Mouse (Mus musculus): ENCODE measurements at regions not wholly inside any gene's neighbourhood (a gene's known extent, or its start where the extent isn't known, plus 50 kb on each side); places are given as distances from the start of the nearest gene placed in this dataset.

GRCm38 (mm10) chr8:10713515-10714042 lies 294.7 kb downstream of the Irs2 start:
- no peak for DNase-seq (ENCODE audit: low read depth)

GRCm38 (mm10) chr8:10712118-10712689 lies 296.1 kb downstream of the Irs2 start:
- no peak for DNase-seq (ENCODE audit: low read depth)

DNA sequence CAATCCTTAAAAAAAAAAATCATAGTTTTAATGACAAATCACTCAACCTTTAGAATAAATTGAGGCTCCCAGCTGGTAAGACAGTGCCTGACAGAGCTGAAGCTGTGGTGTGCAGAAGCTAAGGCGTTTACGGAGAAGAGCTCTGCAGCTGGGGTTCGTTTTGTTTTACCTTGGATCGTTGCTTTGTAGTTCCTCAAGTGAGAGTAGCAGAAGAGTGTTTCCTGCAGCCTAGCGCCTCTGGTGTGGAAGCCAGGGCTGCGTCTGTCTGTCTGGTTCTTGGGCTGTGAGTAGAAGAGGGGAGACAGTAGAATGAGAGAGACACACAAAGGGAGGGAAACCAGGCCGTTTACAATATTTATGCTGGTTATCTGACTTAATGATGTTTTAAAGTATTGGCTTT lies 296.8 kb downstream of the Irs2 start:
- no peak for DNase-seq (ENCODE audit: low read depth)

- no peak for DNase-seq (ENCODE audit: low read depth)
Measured at GRCm38 (mm10) chr8:10708509-10708908, 299.7 kb downstream of the Irs2 start.

DNA sequence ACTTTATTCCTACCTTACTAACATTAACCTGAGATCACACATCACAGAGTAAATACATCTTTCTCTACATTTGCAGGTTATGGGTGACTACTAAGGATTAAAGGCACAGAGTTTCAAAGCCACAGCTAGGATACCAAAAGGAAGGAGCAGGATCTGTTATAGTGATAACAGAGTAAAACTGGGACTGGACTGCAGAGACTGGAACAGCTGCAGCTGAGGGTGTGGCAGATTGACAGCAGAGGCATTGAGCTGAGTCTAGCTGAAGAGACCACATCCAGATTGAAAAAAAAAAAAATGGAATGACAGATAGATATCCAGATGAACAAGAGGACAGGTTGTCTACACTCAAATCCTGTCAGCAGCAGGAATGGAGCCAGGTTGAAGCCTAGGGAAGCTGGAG lies 301.1 kb downstream of the Irs2 start:
- DNase-seq (ENCODE audit: low read depth), result no peak

GRCm38 (mm10) chr8:10705909-10706308 lies 302.3 kb downstream of the Irs2 start:
- no peak for DNase-seq (ENCODE audit: low read depth)

DNA sequence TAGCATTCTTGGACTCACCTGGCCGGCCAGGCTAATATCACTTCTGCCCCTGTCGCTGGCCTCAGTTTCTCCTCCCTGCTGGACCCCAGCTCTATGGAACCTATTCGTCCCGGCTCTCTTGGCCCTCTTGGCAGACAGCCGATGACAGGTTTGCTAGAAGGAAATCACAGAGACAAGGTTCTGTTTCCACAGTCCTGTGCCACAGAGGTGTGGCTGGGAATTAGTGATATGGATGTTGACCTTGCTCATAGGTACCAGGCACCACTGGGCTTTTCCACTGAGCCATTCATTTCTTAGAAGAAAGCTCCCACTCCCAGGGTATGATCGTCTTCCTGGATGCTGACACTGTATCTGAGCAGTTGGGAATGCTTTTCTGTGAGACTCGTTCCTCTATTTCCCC lies 305.5 kb downstream of the Irs2 start:
- DNase-seq (ENCODE audit: low read depth), result no peak

DNA sequence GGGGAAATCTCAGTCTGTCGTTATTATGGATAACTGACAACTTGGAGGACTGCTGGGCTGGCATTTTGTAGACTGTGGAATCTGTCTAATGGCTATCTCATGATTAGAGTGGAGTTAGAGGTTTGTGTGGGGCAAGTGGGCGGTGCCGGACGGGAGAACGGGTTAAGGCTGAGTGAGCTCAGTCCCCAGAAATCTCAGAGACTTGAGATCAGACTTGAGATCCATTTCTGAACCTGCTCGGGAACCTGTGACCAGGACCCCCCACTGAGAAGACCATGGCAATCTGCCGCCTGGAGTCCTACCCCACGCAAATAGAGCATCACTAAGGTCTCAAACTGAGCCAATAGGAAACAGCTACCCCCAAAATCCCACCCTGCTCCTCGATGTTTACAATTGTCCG lies 306.0 kb downstream of the Irs2 start:
- DNase-seq (ENCODE audit: low read depth), result no peak

GRCm38 (mm10) chr8:10701648-10702061 lies 306.6 kb downstream of the Irs2 start:
- no peak for DNase-seq (ENCODE audit: low read depth)

DNA sequence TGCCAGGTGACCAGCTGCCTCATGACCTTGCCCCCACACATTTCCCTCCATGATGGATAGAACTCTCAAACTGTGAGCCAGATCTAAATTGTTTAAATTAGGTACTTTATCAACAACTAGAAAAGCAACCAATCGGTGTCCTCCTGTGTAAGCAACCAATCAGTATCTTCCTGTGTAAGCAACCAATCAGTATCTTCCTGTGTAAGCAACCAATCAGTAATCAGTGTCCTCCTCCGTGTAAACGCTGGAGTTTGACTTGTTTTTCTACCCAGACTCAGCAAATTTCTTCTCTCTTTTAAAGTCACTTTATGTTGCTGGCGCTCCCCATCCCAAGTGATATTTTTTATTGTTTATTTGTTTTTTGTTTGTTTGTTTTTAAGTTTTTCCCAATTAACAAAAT lies 307.0 kb downstream of the Irs2 start:
- no peak for DNase-seq (ENCODE audit: low read depth)

DNA sequence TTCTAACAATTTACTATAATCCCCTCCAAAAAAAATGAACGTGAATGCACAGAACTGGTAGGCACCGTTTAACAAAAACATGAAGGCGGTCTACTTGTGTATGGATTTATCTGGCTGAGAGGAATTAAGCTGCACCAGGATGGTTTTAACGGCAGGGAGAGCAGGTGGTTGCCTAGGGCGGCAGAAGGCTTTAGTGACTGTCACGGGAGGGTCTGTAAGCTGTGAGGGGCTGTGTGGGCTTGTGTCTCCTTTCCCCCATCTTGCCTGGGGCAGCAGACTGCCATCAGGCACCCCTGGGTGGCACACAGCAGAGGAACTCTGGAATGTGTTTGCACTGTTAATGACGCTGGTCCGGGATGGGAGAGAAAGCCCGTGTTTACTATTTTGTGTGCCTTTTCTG lies 308.6 kb downstream of the Irs2 start:
- DNase-seq (ENCODE audit: low read depth), result no peak

DNA sequence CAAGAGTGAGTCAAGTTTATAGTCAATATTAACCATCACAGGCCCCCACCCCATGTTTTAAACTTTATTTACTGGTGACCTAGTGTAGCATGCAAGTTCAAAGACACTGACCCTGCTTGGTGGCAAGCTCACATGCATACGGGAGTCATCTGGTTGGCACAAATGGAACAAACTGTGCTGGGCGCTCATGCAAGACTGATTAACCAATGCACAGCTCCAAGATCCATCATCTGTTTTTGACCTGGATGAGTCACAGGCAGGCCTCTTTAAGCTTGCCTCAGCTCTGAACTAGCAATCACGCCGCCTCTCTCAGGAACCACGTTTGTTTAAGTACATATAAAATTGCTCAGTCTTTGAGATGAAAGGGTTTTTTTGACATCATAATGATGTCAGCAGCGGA lies 313.1 kb downstream of the Irs2 start:
- DNase-seq (ENCODE audit: low read depth), result no peak

DNA sequence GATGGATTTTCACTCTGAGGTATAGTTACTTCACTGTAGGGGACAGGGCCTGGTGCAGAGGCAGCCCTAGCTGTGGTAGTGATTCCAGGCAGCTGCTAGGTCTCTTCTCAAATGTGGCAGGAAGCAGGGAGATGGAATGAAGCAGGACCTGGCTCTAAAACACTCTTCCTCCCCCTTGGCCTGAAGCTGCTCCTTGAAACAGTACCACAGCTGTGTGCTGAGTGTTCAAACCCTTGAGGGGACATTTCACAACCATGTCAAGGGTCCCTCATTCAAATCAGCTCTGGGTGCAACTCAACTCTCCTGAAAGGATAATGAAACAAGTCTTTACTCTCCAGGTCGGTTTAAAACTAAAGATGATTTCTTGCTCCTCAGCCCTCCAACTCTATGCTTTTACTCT lies 317.6 kb downstream of the Irs2 start:
- DNase-seq (ENCODE audit: low read depth), result no peak

DNA sequence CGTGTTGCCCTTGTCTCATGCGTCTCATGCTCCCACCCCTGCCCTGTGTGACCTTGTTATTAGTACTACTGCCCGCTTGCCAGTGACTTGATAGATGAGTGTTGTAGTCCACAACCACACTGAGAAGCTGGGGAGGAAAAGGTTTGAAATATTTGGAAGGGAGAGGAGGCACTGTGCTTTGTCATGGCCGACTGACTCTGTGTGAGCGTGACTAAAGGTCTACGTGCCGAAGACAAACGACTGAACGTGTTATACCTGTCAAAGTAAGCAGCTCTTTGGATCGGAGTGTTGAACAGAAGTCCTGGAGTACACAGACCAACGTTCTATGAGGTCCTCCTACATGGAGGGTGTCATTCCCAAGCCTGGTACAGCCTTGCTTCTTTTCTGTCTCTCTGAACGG lies 318.4 kb downstream of the Irs2 start:
- no peak for DNase-seq (ENCODE audit: low read depth)

GRCm38 (mm10) chr8:10687867-10688561 lies 320.2 kb downstream of the Irs2 start:
- DNase-seq (ENCODE audit: low read depth), result no peak
